Mouse (Mus musculus) cerebellum, adult 2 months (tissue): ENCODE measurements at regions not wholly inside any gene's neighbourhood (a gene's known extent, or its start where the extent isn't known, plus 50 kb on each side); places are given as distances from the start of the nearest gene placed in this dataset.

Experiments
- CTCF ChIP-seq: fragments of 200-500 bp; IDR thresholded peaks from 2 replicates; pipeline ENCODE4 v1.5.1; 2011; ENCODE audit warnings: low read depth, mild to moderate bottlenecking, control low read depth, low read length, moderate library complexity, borderline replicate concordance; ENCODE audit not compliant: insufficient read depth
- POLR2A ChIP-seq: fragments of 200-500 bp; IDR thresholded peaks from 2 replicates; pipeline ENCODE4 v1.6.1; 2011; ENCODE audit warnings: low read length, control low read depth, borderline replicate concordance; ENCODE audit not compliant: insufficient read depth

GRCm38 (mm10) chr15:10770410-10771310 lies 56.2 kb upstream of the Rai14 start:
- TF ChIP-seq CTCF, result no peak
- no peak for TF ChIP-seq POLR2A
